Mouse (Mus musculus): ENCODE measurements around the gene Dop1b. TPM values are rescaled to one million over a fixed set of nuclear protein-coding genes. Genes with fewer than 3 reads are reported as not detected.

The Dop1b gene
- polyA plus RNA-seq, 1 experiment, result 13.4 TPM

DNA sequence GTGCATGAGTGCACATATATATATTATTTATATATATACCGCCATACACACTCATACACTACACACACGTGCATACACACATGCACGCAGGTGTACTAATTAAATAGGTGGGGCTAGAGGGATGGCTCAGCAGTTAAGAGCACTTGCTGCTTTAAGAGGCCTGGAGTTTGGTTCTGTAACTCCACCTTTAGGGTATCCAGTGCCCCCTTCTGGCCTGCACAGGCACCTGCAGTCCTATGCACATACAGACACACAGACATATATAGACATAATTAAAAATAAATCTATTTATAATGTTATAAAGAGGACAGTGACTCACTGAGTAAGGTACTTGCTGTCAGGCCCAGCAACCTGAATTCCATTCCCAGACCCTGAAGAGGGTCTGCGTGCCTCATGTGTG is 35.3 kb downstream of the Dop1b start:
- Histone ChIP-seq H3K4me3 (no peak overlapping the region), H3K4me2 (ENCODE audit: low read depth) (no peak overlapping the region), H3ac (ENCODE audit: control insufficient read depth, insufficient read length) (no peak overlapping the region)

DNA sequence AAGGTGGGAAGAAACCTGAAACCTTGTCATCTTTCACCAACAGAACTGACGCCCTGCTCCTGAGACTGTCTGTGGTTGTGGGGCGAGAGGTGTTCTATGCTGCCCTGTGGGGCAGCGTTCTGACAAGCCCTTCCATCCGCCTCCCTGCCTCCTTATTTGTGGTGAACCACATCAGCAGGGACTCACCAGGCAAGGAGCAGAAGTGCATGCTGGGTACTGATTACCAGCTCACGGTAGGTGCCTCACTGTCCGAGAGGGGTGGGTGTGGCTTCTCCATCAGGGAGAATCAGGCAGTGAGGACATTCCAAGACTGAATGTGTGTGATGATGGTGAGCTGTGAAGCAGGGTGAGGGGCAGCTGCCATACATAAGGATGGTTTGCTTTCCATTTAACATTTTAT is 35.7 kb downstream of the Dop1b start:
- no peak for TF ChIP-seq E2F4 (IDR thresholded peaks at IDR 0.05; ENCODE audit: insufficient read depth)
- TF ChIP-seq TCF3 (IDR thresholded peaks at IDR 0.05; ENCODE audit: insufficient read length, low read depth), result no peak
- TF ChIP-seq MYOD1 (IDR thresholded peaks at IDR 0.05; ENCODE audit: control insufficient read depth in 1 of 3, insufficient read length in 2 of 3, low read depth in 2 of 3), result no peak
- TF ChIP-seq USF1 (IDR thresholded peaks at IDR 0.05; ENCODE audit: low read depth), result no peak
- no peak overlapping the region for H3K4me3 ChIP-seq
- no peaks in the 10 kb centered on the region for H3K36me3 ChIP-seq (ENCODE audit: control insufficient read depth, insufficient read depth)
- no peak overlapping the region for H3K4me2 ChIP-seq (ENCODE audit: low read depth)
- H3K27me3 ChIP-seq (ENCODE audit: control insufficient read depth, insufficient read depth, insufficient read length), result no peaks in the 10 kb centered on the region
- no peak overlapping the region for H3ac ChIP-seq (ENCODE audit: control insufficient read depth, insufficient read length)
- H3K79me2 ChIP-seq (ENCODE audit: control insufficient read depth, insufficient read depth), result no peaks in the 10 kb centered on the region

More for the DNA sequence above, 35.3 kb downstream of the Dop1b start:
- no peaks in the 10 kb centered on the region for H3K79me2 ChIP-seq (ENCODE audit: control insufficient read depth, insufficient read depth)
- TF ChIP-seq TCF3 (IDR thresholded peaks at IDR 0.05; ENCODE audit: insufficient read length, low read depth) (no peak), USF1 (IDR thresholded peaks at IDR 0.05; ENCODE audit: low read depth) (no peak), TCF12 (IDR thresholded peaks at IDR 0.05; ENCODE audit: insufficient read depth, poor library complexity, severe bottlenecking) (no peak), MAX (IDR thresholded peaks at IDR 0.05; ENCODE audit: low read depth) (no peak), MYOG (IDR thresholded peaks at IDR 0.05; ENCODE audit: control insufficient read depth in 1 of 3, insufficient read depth in 1 of 3, insufficient read length in 2 of 3, low read depth in 2 of 3) (no peak), POLR2AphosphoS2 (IDR thresholded peaks at IDR 0.05; ENCODE audit: insufficient read length, low read depth) (no peak), SRF (IDR thresholded peaks at IDR 0.05; ENCODE audit: control insufficient read depth, insufficient read length, low read depth) (no peak), CEBPB (IDR thresholded peaks at IDR 0.05; ENCODE audit: insufficient read depth, poor library complexity, severe bottlenecking) (no peak), MYOD1 (IDR thresholded peaks at IDR 0.05; ENCODE audit: control insufficient read depth in 1 of 3, insufficient read length in 2 of 3, low read depth in 2 of 3) (no peak), REST (IDR thresholded peaks at IDR 0.05; ENCODE audit: insufficient read depth, insufficient read length) (no peak), POLR2A (IDR thresholded peaks at IDR 0.05; ENCODE audit: insufficient read length, low read depth) (no peak), E2F4 (IDR thresholded peaks at IDR 0.05; ENCODE audit: insufficient read depth) (no peak)
- H3K27me3 ChIP-seq (ENCODE audit: control insufficient read depth, insufficient read depth, insufficient read length), result no peaks in the 10 kb centered on the region
- no peaks in the 10 kb centered on the region for H3K36me3 ChIP-seq (ENCODE audit: control insufficient read depth, insufficient read depth)

DNA sequence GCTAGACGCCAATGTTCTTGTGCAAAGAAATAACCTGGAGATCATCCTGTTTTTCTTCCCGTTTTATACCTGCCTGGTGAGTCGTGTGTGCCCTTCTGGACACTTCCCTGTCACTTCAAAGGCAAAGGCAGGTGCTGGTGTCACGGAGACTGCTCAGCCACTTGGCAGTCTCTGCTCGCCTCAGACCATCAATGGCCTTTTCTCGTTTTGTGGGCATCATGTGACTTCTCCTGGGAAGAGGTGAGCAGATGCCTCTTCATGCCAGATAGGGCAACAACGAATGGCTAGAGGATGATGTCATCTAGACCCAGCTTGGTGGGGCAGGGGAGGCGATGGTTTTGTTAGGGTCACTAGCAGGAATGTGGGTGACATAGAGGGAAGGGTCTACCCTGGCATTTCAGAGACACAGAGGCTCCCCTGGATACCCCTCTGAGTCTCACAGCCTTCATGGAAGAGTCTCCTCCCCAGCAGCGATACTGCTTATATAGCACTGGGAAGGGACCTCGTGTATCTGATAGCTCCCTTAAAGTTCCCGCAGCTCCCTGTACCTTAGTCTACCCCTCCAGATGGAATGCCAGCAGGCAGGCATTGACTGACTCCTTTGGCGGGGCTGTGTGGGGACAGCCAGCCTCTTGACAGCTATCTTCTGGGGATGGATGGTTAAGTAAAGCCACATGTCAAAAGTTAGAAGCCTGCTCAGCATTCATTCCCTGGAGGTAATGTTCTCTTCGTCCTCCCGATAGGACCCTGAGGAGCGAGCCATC is 37.6 kb downstream of the Dop1b start:
- Histone ChIP-seq H3ac (ENCODE audit: control insufficient read depth, insufficient read length) (no peak overlapping the region), H3K27me3 (ENCODE audit: control insufficient read depth, insufficient read depth, insufficient read length) (no peaks in the 10 kb centered on the region), H3K36me3 (ENCODE audit: control insufficient read depth, insufficient read depth) (peaks cover 8% of the 10 kb centered on the region), H3K4me3 (no peak overlapping the region), H3K79me2 (ENCODE audit: control insufficient read depth, insufficient read depth) (no peaks in the 10 kb centered on the region), H3K4me2 (ENCODE audit: low read depth) (no peak overlapping the region)
- no peak for TF ChIP-seq MYOG (IDR thresholded peaks at IDR 0.05; ENCODE audit: control insufficient read depth in 1 of 3, insufficient read depth in 1 of 3, insufficient read length in 2 of 3, low read depth in 2 of 3)
- TF ChIP-seq USF1 (IDR thresholded peaks at IDR 0.05; ENCODE audit: low read depth), result no peak
- no peak for TF ChIP-seq SRF (IDR thresholded peaks at IDR 0.05; ENCODE audit: control insufficient read depth, insufficient read length, low read depth)
- no peak for TF ChIP-seq TCF3 (IDR thresholded peaks at IDR 0.05; ENCODE audit: insufficient read length, low read depth)
- no peak for TF ChIP-seq E2F4 (IDR thresholded peaks at IDR 0.05; ENCODE audit: insufficient read depth)
- TF ChIP-seq TCF12 (IDR thresholded peaks at IDR 0.05; ENCODE audit: insufficient read depth, poor library complexity, severe bottlenecking), result no peak
- no peak for TF ChIP-seq POLR2AphosphoS2 (IDR thresholded peaks at IDR 0.05; ENCODE audit: insufficient read length, low read depth)
- TF ChIP-seq CEBPB (IDR thresholded peaks at IDR 0.05; ENCODE audit: insufficient read depth, poor library complexity, severe bottlenecking), result no peak
- no peak for TF ChIP-seq MYOD1 (IDR thresholded peaks at IDR 0.05; ENCODE audit: control insufficient read depth in 1 of 3, insufficient read length in 2 of 3, low read depth in 2 of 3)
- no peak for TF ChIP-seq REST (IDR thresholded peaks at IDR 0.05; ENCODE audit: insufficient read depth, insufficient read length)
- TF ChIP-seq MAX (IDR thresholded peaks at IDR 0.05; ENCODE audit: low read depth), result no peak
- no peak for TF ChIP-seq POLR2A (IDR thresholded peaks at IDR 0.05; ENCODE audit: insufficient read length, low read depth)

DNA sequence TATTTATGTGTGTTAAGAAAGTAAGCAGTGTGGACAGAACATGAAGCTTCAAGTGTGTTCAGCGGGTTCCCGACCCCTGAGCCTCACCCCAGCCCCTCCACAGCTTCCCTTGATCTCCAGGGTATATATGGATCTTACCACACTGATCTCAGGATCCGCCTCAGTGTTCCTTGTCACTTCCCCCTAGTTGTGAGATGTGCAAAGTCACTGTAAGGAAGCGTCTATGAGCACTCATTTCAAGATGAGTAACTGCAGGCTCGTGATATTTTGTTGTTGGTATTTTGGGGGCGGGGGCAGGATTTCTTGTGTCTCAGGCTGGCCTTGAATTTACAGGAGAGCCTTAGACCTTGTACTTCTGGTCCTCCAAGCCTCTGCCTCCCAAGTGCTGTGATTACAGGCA is 38.8 kb downstream of the Dop1b start:
- Histone ChIP-seq H3K79me2 (ENCODE audit: control insufficient read depth, insufficient read depth) (no peaks in the 10 kb centered on the region), H3K27me3 (ENCODE audit: control insufficient read depth, insufficient read depth, insufficient read length) (no peaks in the 10 kb centered on the region), H3K36me3 (ENCODE audit: control insufficient read depth, insufficient read depth) (peaks cover 8% of the 10 kb centered on the region), H3ac (ENCODE audit: control insufficient read depth, insufficient read length) (no peak overlapping the region), H3K4me2 (ENCODE audit: low read depth) (no peak overlapping the region), H3K4me3 (no peak overlapping the region)
- TF ChIP-seq MYOD1 (IDR thresholded peaks at IDR 0.05; ENCODE audit: control insufficient read depth in 1 of 3, insufficient read length in 2 of 3, low read depth in 2 of 3), result no peak
- TF ChIP-seq TCF12 (IDR thresholded peaks at IDR 0.05; ENCODE audit: insufficient read depth, poor library complexity, severe bottlenecking), result no peak
- TF ChIP-seq CEBPB (IDR thresholded peaks at IDR 0.05; ENCODE audit: insufficient read depth, poor library complexity, severe bottlenecking), result no peak
- no peak for TF ChIP-seq MYOG (IDR thresholded peaks at IDR 0.05; ENCODE audit: control insufficient read depth in 1 of 3, insufficient read depth in 1 of 3, insufficient read length in 2 of 3, low read depth in 2 of 3)
- no peak for TF ChIP-seq E2F4 (IDR thresholded peaks at IDR 0.05; ENCODE audit: insufficient read depth)
- TF ChIP-seq POLR2A (IDR thresholded peaks at IDR 0.05; ENCODE audit: insufficient read length, low read depth), result no peak
- TF ChIP-seq POLR2AphosphoS2 (IDR thresholded peaks at IDR 0.05; ENCODE audit: insufficient read length, low read depth), result no peak
- TF ChIP-seq REST (IDR thresholded peaks at IDR 0.05; ENCODE audit: insufficient read depth, insufficient read length), result no peak
- no peak for TF ChIP-seq SRF (IDR thresholded peaks at IDR 0.05; ENCODE audit: control insufficient read depth, insufficient read length, low read depth)
- TF ChIP-seq MAX (IDR thresholded peaks at IDR 0.05; ENCODE audit: low read depth), result no peak
- TF ChIP-seq TCF3 (IDR thresholded peaks at IDR 0.05; ENCODE audit: insufficient read length, low read depth), result no peak
- TF ChIP-seq USF1 (IDR thresholded peaks at IDR 0.05; ENCODE audit: low read depth), result no peak

Measured in myocyte (in vitro differentiated cells).